Mouse (Mus musculus) lung, postnatal 25 days (tissue): Measurements from ENCODE around the gene Caskin2.
A peak's percentile ranks its signal among the peaks of the same experiment; 100 is the strongest.
"Not testable (repeated sequence)": the region's sequence is repeated elsewhere in the genome, so short reads cannot be mapped to it uniquely, and the experiment has no call there.

Experiments
- DNase-seq: peaks from one replicate; pipeline ENCODE4 v3.0.0; 2022; ENCODE audit warnings: low spot score

The Caskin2 gene

GRCm38 (mm10) chr11:115813507-115814296 is at the start of gene Caskin2:
Gene Caskin2, minus strand, starts transcription at chr11:115813639.
- peak; percentile 96 for DNase-seq

- peak; percentile 88 for DNase-seq
These were observed 45.9 kb upstream of the Caskin2 start for GRCm38 (mm10) chr11:115859143-115859945.

- no peak for DNase-seq
These were observed 44.9 kb upstream of the Caskin2 start, which contains the start of gene Myo15b for GRCm38 (mm10) chr11:115858354-115858753. Gene Myo15b, plus strand, starts transcription at chr11:115858406.

GRCm38 (mm10) chr11:115857936-115858335 is 44.5 kb upstream of the Caskin2 start:
- no peak for DNase-seq

GRCm38 (mm10) chr11:115857146-115857545 is 43.7 kb upstream of the Caskin2 start:
- not testable (repeated sequence) for DNase-seq

- DNase-seq: no peak
These were observed 41.2 kb upstream of the Caskin2 start for GRCm38 (mm10) chr11:115854674-115855073.

- no peak for DNase-seq
These were observed 32.4 kb upstream of the Caskin2 start for GRCm38 (mm10) chr11:115845819-115846218.

GRCm38 (mm10) chr11:115844240-115844639 is 30.8 kb upstream of the Caskin2 start:
- DNase-seq: no peak

GRCm38 (mm10) chr11:115843891-115844239 is 30.4 kb upstream of the Caskin2 start:
- DNase-seq: peak; percentile 54

GRCm38 (mm10) chr11:115843141-115843890 is 29.9 kb upstream of the Caskin2 start:
- DNase-seq: no peak

GRCm38 (mm10) chr11:115841961-115842550 is 28.6 kb upstream of the Caskin2 start:
- peak; percentile 41 for DNase-seq

GRCm38 (mm10) chr11:115841044-115841443 is 27.6 kb upstream of the Caskin2 start:
- DNase-seq: no peak

GRCm38 (mm10) chr11:115839732-115840131 is 26.3 kb upstream of the Caskin2 start:
- no peak for DNase-seq

- DNase-seq: peak; percentile 70
These were observed 25.5 kb upstream of the Caskin2 start for GRCm38 (mm10) chr11:115838895-115839311.

- DNase-seq: no peak
These were observed 24.3 kb upstream of the Caskin2 start for GRCm38 (mm10) chr11:115837606-115838345.

GRCm38 (mm10) chr11:115836656-115837395 is 23.4 kb upstream of the Caskin2 start:
- DNase-seq: no peak

- no peak for DNase-seq
These were observed 20.6 kb upstream of the Caskin2 start for GRCm38 (mm10) chr11:115834033-115834432.

GRCm38 (mm10) chr11:115833021-115833513 is 19.6 kb upstream of the Caskin2 start:
- DNase-seq: peak; percentile 57

GRCm38 (mm10) chr11:115832523-115832922 is 19.1 kb upstream of the Caskin2 start:
- peak; percentile 45 for DNase-seq

GRCm38 (mm10) chr11:115832064-115832463 is 18.6 kb upstream of the Caskin2 start:
- no peak for DNase-seq
